Mouse (Mus musculus) right cerebral cortex, postnatal 10 days (tissue): ENCODE data around the gene Cntn4.

Experiments used
- DNase-seq, 2 experiments: peaks; one replicate each; pipeline ENCODE4 v3.0.0; 2021; ENCODE audit warnings: low spot score in 2 of 2

The Cntn4 gene

DNA sequence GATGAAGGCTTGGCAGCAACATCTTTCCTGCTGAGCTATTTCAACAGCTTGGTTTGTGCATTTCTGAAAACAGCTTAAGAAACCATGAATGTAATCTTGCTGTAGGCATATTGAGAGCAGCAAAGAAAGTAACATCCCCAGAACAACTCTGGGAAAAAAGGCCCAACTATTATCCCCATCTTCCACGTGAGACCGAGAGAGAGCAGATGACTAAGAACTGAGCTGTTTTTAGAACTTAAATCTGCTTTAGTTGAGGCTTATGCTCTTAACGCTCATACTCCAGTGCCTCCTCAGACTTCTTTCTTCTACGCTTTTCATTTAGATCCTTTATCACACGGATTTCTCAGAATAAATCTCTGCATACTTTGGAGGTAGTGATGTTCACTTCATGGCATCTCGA is 784.9 kb downstream of the Cntn4 start:
- DNase-seq = peak in 1 of 2 experiments; percentile 29

DNA sequence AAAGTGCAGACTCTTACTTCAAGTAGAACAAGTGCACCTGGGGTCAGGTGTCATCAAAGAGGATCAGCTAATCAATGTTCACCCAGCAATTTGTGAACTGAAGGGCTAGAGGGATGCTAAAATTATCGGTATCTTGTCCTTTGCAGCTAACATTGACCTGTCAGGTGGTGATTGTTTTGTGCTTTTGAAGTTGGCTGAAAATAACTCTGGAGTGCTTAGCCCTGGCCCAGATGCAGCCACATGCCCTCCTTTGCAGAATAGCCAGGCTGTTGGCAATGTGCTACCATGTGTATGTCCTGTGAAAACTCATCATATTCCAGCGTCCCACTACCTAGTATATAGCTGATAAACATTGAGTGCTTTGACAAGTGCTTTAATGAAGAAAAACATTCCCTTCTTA is 786.4 kb downstream of the Cntn4 start:
- no peak for DNase-seq

- no peak for DNase-seq
These were observed 788.3 kb downstream of the Cntn4 start for GRCm38 (mm10) chr6:106465766-106466165.

GRCm38 (mm10) chr6:106466267-106467029 is 789.0 kb downstream of the Cntn4 start:
- DNase-seq = no peak

DNA sequence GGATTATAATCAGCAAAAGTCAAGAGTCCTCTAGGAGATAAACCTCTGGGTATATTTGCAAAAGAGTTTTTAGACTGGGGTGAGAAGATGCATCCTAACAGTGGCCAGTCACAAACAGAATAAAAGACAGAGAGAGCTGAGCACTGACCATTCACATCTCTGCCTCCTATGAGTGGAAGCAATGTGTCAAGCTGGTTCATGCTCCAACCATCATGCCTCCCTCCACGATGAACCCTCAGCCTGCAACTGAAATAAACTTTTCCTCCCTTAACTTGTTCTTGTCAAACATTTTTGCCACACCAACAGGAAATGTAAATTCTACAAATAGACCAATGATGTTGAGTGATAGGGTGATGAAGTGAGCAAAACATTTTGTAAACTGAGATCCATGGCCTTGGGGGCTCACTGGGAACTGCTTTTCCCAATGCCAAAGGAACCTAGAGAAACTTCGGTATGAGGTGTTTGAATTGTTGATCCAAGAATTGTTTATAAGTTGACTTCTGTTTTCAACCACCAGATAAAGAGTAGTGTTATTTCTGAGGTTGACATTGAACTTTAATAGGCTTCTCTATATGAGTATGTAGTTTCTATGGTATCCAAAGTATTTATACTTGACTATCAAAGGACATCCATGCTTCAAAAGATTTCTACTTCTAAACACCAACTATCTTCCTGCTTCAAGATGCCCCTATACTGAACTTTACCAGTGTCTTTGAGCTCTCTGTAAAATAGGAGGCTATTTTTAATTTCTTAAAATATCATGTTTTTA is 794.6 kb downstream of the Cntn4 start:
- no peak for DNase-seq

GRCm38 (mm10) chr6:106473871-106474270 is 796.4 kb downstream of the Cntn4 start:
- no peak for DNase-seq

- no peak for DNase-seq
These were observed 804.1 kb downstream of the Cntn4 start for GRCm38 (mm10) chr6:106481533-106481932.

DNA sequence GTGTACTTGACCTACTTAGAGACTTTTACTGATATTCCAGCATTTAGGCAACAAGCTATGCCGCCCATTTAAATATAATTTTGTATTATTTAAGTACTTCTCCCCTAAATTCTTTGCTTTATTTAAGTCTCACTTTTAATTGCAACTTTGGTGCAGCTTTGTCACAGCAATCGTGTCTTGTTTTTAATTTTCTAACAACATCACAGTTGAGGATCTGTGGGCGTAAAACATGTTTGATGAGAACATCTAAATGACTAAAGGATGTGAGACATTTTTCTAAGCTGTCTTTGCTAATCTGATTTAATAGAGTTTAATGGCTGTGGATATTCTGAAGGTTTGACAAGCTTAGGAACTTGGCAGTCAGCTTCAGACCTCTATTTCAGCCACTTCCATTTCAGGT is 818.8 kb downstream of the Cntn4 start:
- DNase-seq = no peak

DNA sequence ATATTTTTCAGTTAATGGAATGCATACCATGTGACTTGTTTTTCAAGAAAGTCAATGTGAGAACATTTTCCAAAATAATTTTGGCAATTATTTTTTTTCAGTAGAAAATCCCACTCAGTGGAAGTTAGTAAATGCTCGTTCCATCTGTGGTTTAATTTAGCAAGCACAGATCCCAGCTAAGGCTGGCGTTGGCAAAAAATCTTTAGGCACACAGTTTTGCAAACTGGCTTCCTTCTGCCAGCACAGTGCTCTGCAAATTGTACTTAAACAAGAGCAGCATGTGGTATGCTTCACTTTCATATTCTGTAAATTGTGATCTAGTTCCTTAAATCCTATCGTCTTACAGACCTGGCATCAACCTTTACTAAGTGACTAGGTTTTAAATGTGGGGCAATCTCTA is 821.7 kb downstream of the Cntn4 start:
- peak; percentile 61 to 72 for DNase-seq

- DNase-seq = peak in 1 of 2 experiments; percentile 47
These were observed 826.5 kb downstream of the Cntn4 start for GRCm38 (mm10) chr6:106503961-106504360.

DNA sequence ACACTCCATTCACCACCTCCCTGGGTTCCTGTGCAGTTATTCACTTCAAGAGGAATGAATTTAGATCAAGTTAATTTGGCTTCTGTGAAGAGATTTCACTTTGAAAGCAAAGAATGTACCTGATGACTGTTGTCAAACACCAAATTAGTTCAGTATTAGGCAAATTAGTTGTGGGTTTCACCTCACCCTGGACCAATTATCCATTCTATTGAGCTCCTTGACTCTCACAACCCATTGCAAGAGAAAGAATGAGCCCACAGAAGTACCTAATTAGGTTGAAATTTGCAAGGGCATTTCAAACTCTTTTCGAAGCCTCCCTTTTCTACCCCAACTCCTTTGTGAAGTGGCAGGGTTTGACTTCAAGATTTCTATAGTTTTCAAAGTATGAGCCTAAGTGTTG is 842.9 kb downstream of the Cntn4 start:
- no peak for DNase-seq

DNA sequence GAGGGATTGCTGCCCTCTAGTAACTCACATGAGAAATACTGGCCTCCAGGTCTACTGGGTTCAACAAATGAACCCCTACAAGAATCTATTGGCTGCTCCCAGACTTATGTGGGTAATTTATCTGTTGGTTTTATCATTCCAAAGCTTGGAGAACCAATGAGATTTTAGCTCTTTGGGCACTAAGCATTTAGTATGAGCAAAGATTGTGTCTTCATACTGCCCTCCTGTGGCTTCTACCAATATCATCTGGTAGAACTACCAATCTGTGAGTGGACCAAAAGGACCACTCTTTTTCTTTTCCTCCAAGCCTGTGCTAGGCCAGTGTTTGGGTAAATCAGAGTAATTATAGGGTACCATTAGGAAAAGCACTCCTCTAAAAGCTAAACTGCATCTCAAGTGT is 866.0 kb downstream of the Cntn4 start:
- DNase-seq = no peak

GRCm38 (mm10) chr6:106561649-106562048 is 884.2 kb downstream of the Cntn4 start:
- no peak for DNase-seq

GRCm38 (mm10) chr6:106565316-106565715 is 887.9 kb downstream of the Cntn4 start:
- no peak for DNase-seq

DNA sequence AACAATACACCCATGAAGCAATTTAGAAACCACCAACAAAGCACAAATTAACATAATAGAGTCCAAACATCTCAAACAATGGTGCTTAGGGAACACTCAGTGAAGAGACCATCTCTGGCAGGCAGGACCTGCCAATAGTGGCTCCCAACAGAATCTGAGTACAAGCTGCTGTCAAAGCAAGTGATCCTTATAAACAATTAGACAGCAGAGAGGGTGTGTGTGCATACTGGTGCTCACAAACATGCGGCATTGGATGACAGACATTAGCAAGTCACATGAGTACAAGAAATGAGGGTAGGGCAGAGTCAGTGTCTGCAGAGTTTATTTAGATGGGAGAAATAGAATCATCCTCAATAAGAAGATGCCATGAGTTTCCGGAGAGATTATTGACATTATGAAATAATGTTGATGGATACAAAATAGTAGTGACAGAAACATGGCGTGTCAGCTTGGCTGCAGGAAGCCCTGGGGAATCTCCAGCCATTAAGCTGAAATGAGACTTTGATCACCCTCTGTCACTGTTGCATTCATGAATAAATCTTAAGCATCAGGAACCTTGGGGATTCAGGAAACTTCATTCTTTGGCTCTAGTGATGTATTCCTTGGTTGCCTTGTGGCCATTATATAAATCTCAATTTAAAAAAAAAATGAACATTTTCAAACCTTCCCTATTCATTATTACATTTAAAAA is 888.5 kb downstream of the Cntn4 start:
- DNase-seq = no peak

GRCm38 (mm10) chr6:106566929-106567621 is 889.6 kb downstream of the Cntn4 start:
- no peak for DNase-seq

DNA sequence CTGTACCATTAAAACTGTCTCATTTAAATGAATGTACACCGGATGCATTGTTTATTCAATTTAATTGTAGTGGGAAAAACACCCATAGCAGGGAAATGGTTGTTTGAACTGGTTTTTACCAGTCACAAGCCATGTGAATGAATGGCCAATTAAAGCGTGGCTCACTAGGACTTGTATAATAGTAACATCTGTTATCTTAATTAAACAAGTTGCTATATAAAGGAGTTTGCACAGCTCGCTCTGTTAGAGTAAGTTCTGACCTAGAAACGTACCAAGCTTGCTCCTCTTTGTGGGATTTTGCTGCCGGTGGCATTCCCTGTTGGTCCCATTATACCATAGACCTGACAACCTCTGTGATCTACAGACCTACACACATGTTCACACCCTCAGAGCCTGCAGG is 902.7 kb downstream of the Cntn4 start:
- no peak for DNase-seq

- no peak for DNase-seq
These were observed 916.3 kb downstream of the Cntn4 start for GRCm38 (mm10) chr6:106593756-106594155.

GRCm38 (mm10) chr6:106617081-106617480 is 939.6 kb downstream of the Cntn4 start:
- DNase-seq = no peak

GRCm38 (mm10) chr6:106621188-106621749 is 943.8 kb downstream of the Cntn4 start:
- no peak for DNase-seq

GRCm38 (mm10) chr6:106643026-106643425 is 965.6 kb downstream of the Cntn4 start:
- peak in 1 of 2 experiments; percentile 29 for DNase-seq
